Mouse (Mus musculus): ENCODE measurements around the gene Nphs1. TPM values are rescaled to one million over a fixed set of nuclear protein-coding genes. Genes with fewer than 3 reads are reported as not detected.
A peak's percentile ranks its signal among the peaks of the same experiment; 100 is the strongest.

Gene Nphs1
- total RNA-seq, 2 experiments from 2014 or later = 0.35 to 0.53 TPM

GRCm38 (mm10) chr7:30435156-30435555 is 23.0 kb upstream of the Nphs1 start:
- intact Hi-C loops (cut with DNase I) = no loop called here
- DNase-seq (ENCODE audit: low spot score in 2 of 2) = no peak

- DNase-seq (ENCODE audit: low spot score in 2 of 2) = no peak
- intact Hi-C loops (cut with DNase I) = no loop called here
Measured at GRCm38 (mm10) chr7:30436879-30437278, 21.2 kb upstream of the Nphs1 start.

GRCm38 (mm10) chr7:30439734-30440133 is 18.4 kb upstream of the Nphs1 start:
- DNase-seq (ENCODE audit: low spot score in 2 of 2) = no peak
- intact Hi-C loops (cut with DNase I) = loop anchor here (2.0 to 5.0 kb wide), 2 partner anchors 33 to 53 kb away; partner anchors contain the start of gene Prodh2

GRCm38 (mm10) chr7:30440697-30441096 is 17.4 kb upstream of the Nphs1 start:
- intact Hi-C loops (cut with DNase I) = loop anchor here (2.0 to 5.0 kb wide), 2 partner anchors 32 to 52 kb away; partner anchors contain the start of gene Prodh2
- peak; percentile 70 to 74 for DNase-seq (ENCODE audit: low spot score in 2 of 2)

GRCm38 (mm10) chr7:30443696-30444095 is 14.4 kb upstream of the Nphs1 start:
- intact Hi-C loops (cut with DNase I) = loop anchor here (5.0 kb wide), 1 partner anchor 49 kb away; the partner anchor contains the start of gene Prodh2
- no peak for DNase-seq (ENCODE audit: low spot score in 2 of 2)

- DNase-seq (ENCODE audit: low spot score in 2 of 2) = peak; percentile 83 to 92
- intact Hi-C loops (cut with DNase I) = loop anchor here (5.0 kb wide), 1 partner anchor 48 kb away; the partner anchor contains the start of gene Prodh2
Measured at GRCm38 (mm10) chr7:30444154-30444970, 13.8 kb upstream of the Nphs1 start.

GRCm38 (mm10) chr7:30444971-30445751 is 13.0 kb upstream of the Nphs1 start, which contains the start of gene Aplp1:
Gene Aplp1, minus strand, starts transcription at chr7:30445535.
- intact Hi-C loops (cut with DNase I) = loop anchor here (5.0 kb wide), 1 partner anchor 47 kb away; the partner anchor contains the start of gene Prodh2
- DNase-seq (ENCODE audit: low spot score in 2 of 2) = peak; percentile 77 to 80

- intact Hi-C loops (cut with DNase I) = no loop called here
- no peak for DNase-seq (ENCODE audit: low spot score in 2 of 2)
Measured at GRCm38 (mm10) chr7:30450241-30450640, 7.9 kb upstream of the Nphs1 start.

GRCm38 (mm10) chr7:30453327-30453726 is 4.8 kb upstream of the Nphs1 start:
- intact Hi-C loops (cut with DNase I) = no loop called here
- no peak for DNase-seq (ENCODE audit: low spot score in 2 of 2)

- DNase-seq (ENCODE audit: low spot score in 2 of 2) = no peak
- intact Hi-C loops (cut with DNase I) = no loop called here
Measured at GRCm38 (mm10) chr7:30453766-30454165, 4.3 kb upstream of the Nphs1 start.

GRCm38 (mm10) chr7:30454259-30454658 is 3.9 kb upstream of the Nphs1 start:
- intact Hi-C loops (cut with DNase I) = no loop called here
- no peak for DNase-seq (ENCODE audit: low spot score in 2 of 2)

- DNase-seq (ENCODE audit: low spot score in 2 of 2) = no peak
Measured at GRCm38 (mm10) chr7:30456487-30456886, 1.6 kb upstream of the Nphs1 start.

GRCm38 (mm10) chr7:30456911-30457628 is 1.0 kb upstream of the Nphs1 start:
- intact Hi-C loops (cut with DNase I) = no loop called here
- DNase-seq (ENCODE audit: low spot score in 2 of 2) = no peak

More at GRCm38 (mm10) chr7:30456487-30456886, 1.6 kb upstream of the Nphs1 start:
- intact Hi-C loops (cut with DNase I) = no loop called here

- intact Hi-C loops (cut with DNase I) = no loop called here
- no peak for DNase-seq (ENCODE audit: low spot score in 2 of 2)
Measured at GRCm38 (mm10) chr7:30459484-30459883, 1.4 kb downstream of the Nphs1 start.

GRCm38 (mm10) chr7:30463568-30463967 is 5.5 kb downstream of the Nphs1 start:
- DNase-seq (ENCODE audit: low spot score in 2 of 2) = no peak
- intact Hi-C loops (cut with DNase I) = no loop called here

- no peak for DNase-seq (ENCODE audit: low spot score in 2 of 2)
- intact Hi-C loops (cut with DNase I) = no loop called here
Measured at GRCm38 (mm10) chr7:30463996-30464395, 5.9 kb downstream of the Nphs1 start.

GRCm38 (mm10) chr7:30464816-30465300 is 6.7 kb downstream of the Nphs1 start:
- intact Hi-C loops (cut with DNase I) = no loop called here
- DNase-seq (ENCODE audit: low spot score in 2 of 2) = no peak

- DNase-seq (ENCODE audit: low spot score in 2 of 2) = peak; percentile 58 to 61
- intact Hi-C loops (cut with DNase I) = loop anchor here (2.0 kb wide), 1 partner anchor 32 kb away; no protein-coding TSS in a partner anchor
Measured at GRCm38 (mm10) chr7:30472411-30472810, 14.3 kb downstream of the Nphs1 start.

GRCm38 (mm10) chr7:30474999-30475398 is 16.9 kb downstream of the Nphs1 start:
- intact Hi-C loops (cut with DNase I) = no loop called here
- no peak for DNase-seq (ENCODE audit: low spot score in 2 of 2)
